Mouse (Mus musculus): ENCODE results near the gene Pakap. TPM values are rescaled to one million over a fixed set of nuclear protein-coding genes. Genes with fewer than 3 reads are reported as not detected.

Gene Pakap
- total RNA-seq, 2 experiments from 2014 or later, result 73.5 to 80.4 TPM

DNA sequence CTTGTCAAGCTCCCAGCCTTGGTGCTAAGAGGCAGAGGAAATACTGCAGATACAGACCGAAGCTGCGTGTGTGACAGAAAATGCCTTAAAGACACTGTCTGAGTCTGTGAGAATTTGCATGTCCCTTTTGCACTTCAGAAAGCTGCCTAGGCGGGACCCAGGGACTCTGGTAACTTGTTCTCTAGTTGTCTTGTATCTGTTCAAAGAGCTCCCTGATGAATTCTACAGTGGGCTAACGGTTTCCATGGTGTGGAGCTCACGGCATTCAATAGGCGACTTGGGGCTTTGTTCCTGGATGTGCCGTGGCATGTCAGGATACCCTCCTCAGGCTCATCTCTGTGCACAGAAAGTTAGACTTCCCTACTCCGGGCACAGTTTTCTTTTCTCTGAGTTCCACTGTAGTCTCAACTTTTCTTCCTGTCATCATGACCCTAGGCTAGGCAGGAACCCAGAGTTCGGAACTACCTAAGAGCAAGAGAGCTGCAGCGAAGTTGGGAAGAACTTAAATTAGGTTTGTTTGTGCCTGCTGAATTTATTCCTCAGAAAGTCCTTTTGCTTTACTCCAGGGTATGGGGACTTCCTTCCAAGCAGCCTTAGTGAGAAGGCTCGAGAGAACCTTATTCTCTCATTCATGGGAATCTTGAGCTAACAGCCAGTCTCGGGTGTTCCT, 277.7 kb downstream of the Pakap start:
- DNase-seq, result no peak

GRCm38 (mm10) chr4:57846381-57846990, 278.5 kb downstream of the Pakap start:
- DNase-seq, result no peak

- DNase-seq, result peak; percentile 71
These were observed 279.0 kb downstream of the Pakap start for GRCm38 (mm10) chr4:57846991-57847422.

GRCm38 (mm10) chr4:57847676-57848075, 279.7 kb downstream of the Pakap start:
- DNase-seq, result no peak

- no peak for DNase-seq
These were observed 281.5 kb downstream of the Pakap start for GRCm38 (mm10) chr4:57849465-57849864.

- no peak for DNase-seq
These were observed 283.8 kb downstream of the Pakap start for GRCm38 (mm10) chr4:57851731-57852130.

- no peak for DNase-seq
These were observed 284.6 kb downstream of the Pakap start for GRCm38 (mm10) chr4:57852461-57853040.

- DNase-seq, result no peak
These were observed 286.2 kb downstream of the Pakap start for GRCm38 (mm10) chr4:57854181-57854580.

DNA sequence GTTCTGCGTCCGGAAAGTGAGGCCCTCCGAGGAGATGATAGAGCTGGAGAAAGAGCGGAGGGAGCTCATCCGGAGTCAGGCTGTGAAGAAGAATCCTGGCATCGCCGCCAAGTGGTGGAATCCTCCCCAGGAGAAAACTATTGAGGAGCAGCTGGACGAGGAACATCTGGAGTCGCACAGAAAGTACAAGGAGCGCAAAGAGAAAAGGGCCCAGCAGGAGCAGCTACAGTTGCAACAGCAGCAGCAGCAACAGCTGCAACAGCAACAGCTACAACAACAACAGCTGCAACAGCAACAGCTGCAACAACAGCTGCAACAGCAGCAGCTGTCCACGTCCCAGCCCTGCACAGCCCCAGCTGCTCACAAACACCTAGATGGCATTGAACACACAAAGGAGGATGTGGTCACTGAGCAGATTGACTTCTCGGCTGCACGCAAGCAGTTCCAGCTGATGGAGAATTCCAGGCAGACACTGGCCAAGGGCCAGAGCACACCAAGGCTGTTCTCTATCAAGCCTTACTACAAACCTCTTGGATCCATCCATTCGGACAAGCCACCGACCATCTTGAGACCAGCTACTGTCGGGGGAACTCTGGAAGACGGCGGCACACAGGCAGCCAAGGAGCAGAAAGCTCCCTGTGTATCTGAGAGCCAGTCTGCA, 287.4 kb downstream of the Pakap start:
- DNase-seq, result peak; percentile 55

DNA sequence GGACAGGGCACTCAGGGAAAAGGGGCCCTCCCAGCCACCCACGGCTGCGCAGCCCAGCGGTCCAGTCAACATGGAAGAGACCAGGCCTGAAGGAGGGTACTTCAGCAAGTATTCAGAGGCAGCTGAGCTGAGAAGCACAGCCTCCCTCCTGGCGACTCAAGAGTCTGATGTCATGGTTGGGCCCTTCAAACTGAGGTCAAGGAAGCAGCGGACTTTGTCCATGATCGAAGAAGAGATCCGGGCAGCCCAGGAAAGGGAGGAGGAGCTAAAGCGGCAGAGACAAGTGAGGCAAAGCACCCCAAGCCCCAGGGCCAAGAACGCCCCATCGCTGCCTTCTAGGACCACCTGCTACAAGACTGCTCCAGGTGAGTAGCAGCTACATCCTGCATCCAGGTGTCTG, 288.7 kb downstream of the Pakap start:
- DNase-seq, result no peak

- DNase-seq, result peak; percentile 39
These were observed 292.2 kb downstream of the Pakap start for GRCm38 (mm10) chr4:57860204-57860611.

DNA sequence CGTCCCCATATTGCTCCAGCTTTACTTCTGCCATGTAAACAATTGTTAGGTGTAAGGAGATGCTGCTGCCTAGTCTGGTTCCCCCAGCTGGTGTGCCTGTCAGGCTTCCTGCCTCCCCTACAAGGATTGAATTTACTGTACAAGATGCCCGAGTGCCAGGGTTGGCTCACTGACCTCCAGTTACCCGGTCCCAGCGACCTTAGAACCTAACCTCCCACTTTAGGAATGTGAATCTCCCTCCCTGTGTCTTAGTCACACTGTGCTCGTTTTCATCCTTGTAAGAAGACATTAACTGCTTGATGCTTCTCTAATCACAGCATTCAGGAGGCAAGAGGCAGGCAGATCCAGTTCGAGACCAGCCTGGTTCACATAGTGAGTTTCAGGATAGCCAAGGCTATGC, 293.2 kb downstream of the Pakap start:
- DNase-seq, result no peak

GRCm38 (mm10) chr4:57861856-57862255, 293.9 kb downstream of the Pakap start:
- DNase-seq, result no peak

DNA sequence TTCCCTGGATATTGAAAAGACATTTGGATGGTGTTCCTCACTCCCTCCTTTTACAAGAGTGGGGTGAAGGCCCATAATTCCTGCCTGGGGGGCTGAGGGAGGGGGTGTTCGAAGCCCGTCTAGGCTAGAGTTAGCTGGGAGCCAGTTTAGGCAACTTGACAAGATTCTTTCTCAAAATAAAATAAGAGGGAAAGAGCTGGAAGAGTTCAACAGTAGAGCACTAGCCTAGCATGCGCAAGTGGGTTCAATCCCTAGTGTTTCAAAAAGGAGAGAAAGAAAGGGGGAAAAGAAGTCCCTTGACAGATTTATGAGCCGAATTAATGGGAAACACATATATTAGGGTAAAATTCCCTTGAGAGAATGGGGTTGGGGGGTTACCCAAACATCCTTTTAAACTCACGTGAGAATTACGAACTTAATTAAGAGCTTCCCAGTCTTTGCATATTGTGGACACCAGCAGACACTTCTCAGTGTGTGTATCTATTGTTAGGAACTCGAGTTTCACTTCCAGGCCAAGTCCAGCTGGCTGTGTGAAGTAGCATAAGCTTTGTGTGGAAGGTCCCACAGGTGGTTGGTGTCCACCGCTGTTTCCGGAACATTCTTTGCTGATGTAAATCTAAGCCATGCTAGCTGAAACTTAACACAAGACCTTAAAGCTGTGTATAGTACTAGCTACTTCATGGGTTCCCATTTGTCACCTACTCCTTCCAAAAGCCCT, 294.4 kb downstream of the Pakap start:
- no peak for DNase-seq

DNA sequence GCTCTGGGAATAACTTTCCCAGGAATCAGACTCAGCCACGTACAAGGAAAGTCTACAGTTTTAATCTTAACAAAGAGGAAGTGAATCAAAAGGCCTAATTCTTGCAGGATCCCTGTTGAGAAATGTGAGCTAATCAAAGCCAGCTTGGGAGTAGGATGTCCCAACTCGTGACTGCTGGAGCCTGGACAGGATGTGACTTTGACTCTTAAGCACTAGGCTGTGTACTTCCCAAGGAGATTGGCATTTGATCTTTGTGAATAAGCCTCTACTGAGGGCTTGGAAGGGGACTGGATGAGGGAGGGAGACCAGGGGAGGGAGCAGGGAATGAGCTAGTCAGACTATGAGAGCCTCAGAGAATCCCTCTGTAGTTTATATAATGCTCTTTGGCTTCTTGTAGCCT, 298.1 kb downstream of the Pakap start:
- peak; percentile 49 for DNase-seq

DNA sequence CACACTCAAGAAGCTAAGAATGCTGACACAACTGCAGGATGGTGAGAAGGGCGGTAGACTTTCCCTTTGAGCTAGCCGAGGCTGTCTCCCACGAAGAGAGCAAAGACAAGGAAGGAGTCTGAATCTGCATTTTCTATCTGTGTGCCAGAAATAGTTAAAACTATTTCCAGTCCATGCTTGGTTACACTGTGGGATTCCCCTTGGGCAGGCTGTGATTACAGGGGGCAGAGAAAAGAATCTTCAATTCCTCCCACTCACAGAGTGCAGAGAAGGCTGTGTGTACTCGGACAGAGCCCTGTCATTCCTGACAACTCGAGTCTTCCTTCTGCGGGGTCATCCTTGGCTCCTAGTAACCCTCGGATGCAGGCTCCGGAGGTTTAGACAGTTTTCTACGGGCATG, 299.0 kb downstream of the Pakap start:
- no peak for DNase-seq

DNA sequence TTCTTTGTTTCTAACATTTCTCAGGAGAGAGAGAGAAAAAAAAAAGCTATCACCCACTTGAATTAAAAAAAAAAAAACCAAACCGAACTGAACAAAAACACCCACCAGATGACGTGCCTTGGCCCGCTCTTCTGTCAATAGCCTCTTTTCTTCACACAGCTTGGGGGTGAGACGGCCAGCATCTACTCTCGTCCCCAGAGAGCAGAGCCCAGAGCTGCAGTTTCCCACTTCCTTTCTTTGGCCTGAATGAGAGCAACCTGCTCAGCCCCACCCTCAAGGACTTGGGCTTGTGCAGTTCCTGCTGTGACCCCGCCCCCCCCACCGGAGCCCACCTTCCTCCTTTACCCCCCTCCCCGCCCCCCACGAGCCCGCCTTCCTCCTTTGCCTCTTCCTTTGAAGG, 299.5 kb downstream of the Pakap start:
- no peak for DNase-seq

DNA sequence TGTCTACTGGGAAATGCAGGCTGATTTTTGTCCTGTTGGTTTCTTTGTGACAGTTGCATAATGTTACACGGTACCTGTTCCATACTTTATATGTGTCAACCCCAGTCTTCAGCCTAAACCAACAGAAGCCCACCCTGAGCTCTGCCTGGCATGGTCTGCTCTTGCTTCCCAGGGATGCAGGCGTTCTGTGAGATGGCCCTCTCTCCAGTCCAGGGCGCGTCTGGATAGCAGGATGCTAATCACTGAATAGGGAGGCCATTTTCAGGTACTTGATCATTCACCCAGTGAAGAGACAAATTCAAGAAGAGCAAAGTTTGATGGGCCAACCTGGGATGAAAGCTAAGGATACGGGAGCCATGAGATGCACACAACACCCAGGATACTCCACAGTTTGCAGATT, 311.2 kb downstream of the Pakap start:
- no peak for DNase-seq

GRCm38 (mm10) chr4:57879804-57880357, 311.9 kb downstream of the Pakap start:
- DNase-seq, result peak; percentile 90

GRCm38 (mm10) chr4:57883520-57884421, 315.8 kb downstream of the Pakap start:
- DNase-seq, result peak; percentile 67

DNA sequence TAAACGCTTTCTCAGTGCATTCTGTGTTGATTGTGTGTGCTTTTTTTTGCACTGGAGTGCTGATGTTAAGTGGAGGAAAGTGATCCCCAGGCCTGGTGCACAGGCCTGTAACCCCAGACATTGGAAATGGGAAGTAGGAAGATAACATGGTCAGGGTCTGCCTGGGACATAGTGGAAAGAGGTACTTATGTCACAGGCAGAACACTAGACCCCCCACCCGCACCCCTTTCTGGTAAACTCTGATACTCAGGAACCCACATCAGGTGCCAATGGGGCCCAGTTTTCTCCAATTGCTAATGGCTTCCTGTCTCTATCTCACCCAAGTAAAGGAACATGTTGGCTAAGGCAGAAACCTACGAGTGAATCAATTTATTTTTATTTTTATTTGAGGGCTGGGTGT, 316.5 kb downstream of the Pakap start:
- DNase-seq, result no peak
